Mouse (Mus musculus) heart, adult 2 months (tissue): ENCODE results near the gene Adgrv1.

Experiments
- CTCF ChIP-seq: fragments of 200-600 bp; IDR thresholded peaks from 2 replicates; pipeline ENCODE4 v1.8.1; 2022; ENCODE audit warnings: antibody characterized with exemption, mild to moderate bottlenecking, moderate library complexity
- EP300 ChIP-seq: fragments of 200-500 bp; IDR thresholded peaks from 2 replicates; pipeline ENCODE4 v1.6.1; 2011; ENCODE audit warnings: low read depth, low read length, control low read depth; ENCODE audit not compliant: insufficient read depth
- POLR2A ChIP-seq: fragments of 200-500 bp; IDR thresholded peaks from 2 replicates; pipeline ENCODE4 v1.6.1; 2011; ENCODE audit warnings: mild to moderate bottlenecking, low read depth, low read length, control low read depth; ENCODE audit not compliant: insufficient read depth

DNA sequence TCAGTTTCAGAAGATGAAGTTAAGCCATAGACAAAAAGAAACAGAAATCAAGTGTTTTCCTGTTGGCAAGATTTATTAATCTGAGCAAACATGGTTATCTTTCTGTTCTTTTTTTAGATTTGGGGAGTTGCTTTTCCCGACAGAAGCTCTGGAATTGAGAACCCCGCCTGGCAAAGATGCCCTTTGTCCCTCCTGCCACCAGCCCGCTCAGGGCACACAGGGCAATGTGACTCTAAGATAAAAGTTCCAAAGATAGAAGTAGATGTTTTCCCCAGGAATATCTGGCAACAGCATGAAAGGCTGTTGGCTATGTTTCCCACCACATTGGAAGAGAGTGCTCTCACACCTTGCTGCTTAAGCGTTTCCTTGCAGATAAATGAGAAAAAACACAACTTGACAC is 264.0 kb downstream of the Adgrv1 start:
- TF ChIP-seq CTCF = no peak
- no peak for TF ChIP-seq POLR2A
- no peak for TF ChIP-seq EP300
